ENCODE assay signal across 24 mouse cellular contexts in the genomic region with DNA sequence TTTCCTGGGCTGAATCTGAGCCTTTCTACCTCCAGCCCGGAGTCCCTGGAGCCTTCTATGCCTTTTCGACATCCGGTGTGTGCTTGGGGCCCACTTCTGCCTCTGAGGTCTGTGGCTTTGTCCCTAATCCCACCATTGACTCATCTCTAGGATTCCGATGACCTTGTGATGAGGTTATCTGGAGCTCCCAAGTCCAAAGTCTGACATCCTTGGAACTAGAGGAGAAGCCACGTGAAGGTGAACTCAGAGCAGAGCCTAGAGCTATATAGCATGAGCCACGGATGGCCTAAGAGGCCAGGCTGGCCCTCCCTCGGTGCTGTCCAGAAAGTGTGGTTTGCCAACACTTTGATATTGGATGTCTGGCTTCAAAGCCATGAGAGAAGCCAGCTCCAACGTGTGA. TPM values are rescaled to one million over a fixed set of nuclear protein-coding genes. Genes with fewer than 3 reads are reported as not detected.
DNase-seq lines count a peak whose midpoint lies in the region; TF ChIP-seq lines count a peak whose summit lies in the region.
"Had no signal": no experiment of that assay in that cellular context is flagged by ENCODE, and none has a peak within 500 bp of the region (broad histone marks: within the 10 kb centered on the region; RNA-seq: fewer than 3 reads in every experiment).

No protein-coding gene starts in this region.

- no peak overlapping the region for H3K9ac ChIP-seq in liver, adult 2 months (ENCODE audit: low read depth, low read length)
- H3K9ac ChIP-seq: embryonic facial prominence, embryonic 13.5 days; forebrain, embryonic 13.5 days; forebrain, postnatal 0 days; heart, embryonic 12.5 days; heart, embryonic 15.5 days; hindbrain, embryonic 13.5 days had no signal

- no peaks in the 10 kb centered on the region for H3K27me3 ChIP-seq in liver, adult 2 months (ENCODE audit: control insufficient read depth, insufficient read depth, low read length)
- no peaks in the 10 kb centered on the region for H3K27me3 ChIP-seq in embryonic facial prominence, embryonic 10.5 days (replicated peaks; ENCODE audit: low read depth, poor library complexity, severe bottlenecking)
- H3K27me3 ChIP-seq: embryonic facial prominence, embryonic 13.5 days; forebrain, embryonic 13.5 days; heart, embryonic 15.5 days; hindbrain, embryonic 13.5 days had no signal

- no peak overlapping the region for H3K4me3 ChIP-seq in liver, adult 2 months (ENCODE audit: insufficient read depth, low read depth, low read length)
- no peak overlapping the region for H3K4me3 ChIP-seq in brown adipose tissue, adult 24 weeks (ENCODE audit: insufficient read depth, low read depth, low read length)
- H3K4me3 ChIP-seq in embryonic facial prominence, embryonic 10.5 days = no peak overlapping the region
- H3K4me3 ChIP-seq: embryonic facial prominence, embryonic 13.5 days; erythroblast, embryonic 14.5 days; forebrain, embryonic 13.5 days; gastrocnemius, adult 2 months; heart, embryonic 12.5 days; heart, embryonic 15.5 days; hindbrain, embryonic 10.5 days; hindbrain, embryonic 13.5 days had no signal

- 21% methylated on average over 8 of the region's 8 CpGs for WGBS in liver, adult 2 months
- 71% methylated on average over 8 of the region's 8 CpGs for WGBS in embryonic facial prominence, embryonic 10.5 days

- peak overlapping the region; percentile 3; the same call in 1 of the 2 replicates for H3K27ac ChIP-seq in liver, adult 2 months (replicated peaks; ENCODE audit: insufficient read depth, low read depth, low read length)
- H3K27ac ChIP-seq in brown adipose tissue, adult 24 weeks (replicated peaks; ENCODE audit: low read depth, low read length) = peak overlapping the region; percentile 90
- 0 out of 2 replicates have a peak overlapping the region, but pooled peaks have one; percentile 15 for H3K27ac ChIP-seq in embryonic facial prominence, embryonic 10.5 days (replicated peaks)
- H3K27ac ChIP-seq: embryonic facial prominence, embryonic 13.5 days; forebrain, embryonic 13.5 days; gastrocnemius, adult 2 months; heart, embryonic 15.5 days; hindbrain, embryonic 13.5 days had no signal

- DNase-seq in liver, adult 2 months (ENCODE audit: extremely low read depth, low read depth, low spot score) = peak; percentile 69
- no peak for DNase-seq in liver
- no peak for DNase-seq in embryonic facial prominence, embryonic 10.5 days (ENCODE audit: low spot score)
- peak; percentile 60 for DNase-seq in yolk sac, embryonic 10.5 days (ENCODE audit: low spot score)
- no peak for DNase-seq in gastrocnemius, postnatal 14 days
- DNase-seq: adrenal gland, adult 8-10 months; cerebellum, adult 11 months; cerebellum, adult 2 months; cerebellum, adult 9-11 months; cerebellum, postnatal 25 days; forebrain, postnatal 0 days; gastrocnemius, adult 2 months; gastrocnemius, postnatal 25 days; heart, adult 18-20 months; heart, postnatal 10 days; heart, postnatal 36 days had no signal

- H3K36me3 ChIP-seq in liver, adult 2 months (ENCODE audit: control insufficient read depth, insufficient read depth, low read length) = no peaks in the 10 kb centered on the region
- no peaks in the 10 kb centered on the region for H3K36me3 ChIP-seq in embryonic facial prominence, embryonic 10.5 days (replicated peaks)
- H3K36me3 ChIP-seq: embryonic facial prominence, embryonic 13.5 days; heart, embryonic 12.5 days; heart, embryonic 15.5 days; hindbrain, embryonic 10.5 days; hindbrain, embryonic 13.5 days had no signal

- no peaks in the 10 kb centered on the region for H3K9me3 ChIP-seq in embryonic facial prominence, embryonic 10.5 days
- H3K9me3 ChIP-seq: embryonic facial prominence, embryonic 13.5 days; forebrain, embryonic 13.5 days; heart, embryonic 12.5 days; heart, embryonic 15.5 days; hindbrain, embryonic 10.5 days; hindbrain, embryonic 13.5 days had no signal

- no peak for TF ChIP-seq POLR2A in liver, adult 2 months (IDR thresholded peaks at IDR 0.05; ENCODE audit: extremely low read depth, insufficient read depth, low read length)

- no peak for TF ChIP-seq CTCF in liver, adult 2 months (IDR thresholded peaks at IDR 0.05; ENCODE audit: low read depth, low read length)

- peaks cover 28% of the 10 kb centered on the region for H3K4me1 ChIP-seq in liver, adult 2 months (ENCODE audit: control insufficient read depth, insufficient read depth, low read length)
- peaks cover 17% of the 10 kb centered on the region for H3K4me1 ChIP-seq in brown adipose tissue, adult 24 weeks (ENCODE audit: control insufficient read depth, insufficient read depth, insufficient read length, low read length)
- peaks cover 41% of the 10 kb centered on the region for H3K4me1 ChIP-seq in embryonic facial prominence, embryonic 10.5 days
- H3K4me1 ChIP-seq: forebrain, embryonic 13.5 days had no signal

- peaks cover 33% of the 10 kb centered on the region for H3K79me2 ChIP-seq in liver, adult 2 months (ENCODE audit: control insufficient read depth, insufficient read depth, low read length)

- intact Hi-C loops in gastrocnemius, postnatal 14 days (cut with DNase I; ENCODE audit: low total_unique reads) = no loop called here

RNA-seq across cellular contexts. Expression of a gene that starts 23.4 kb away (rescaled TPM):
- 18.8 and 20.7 TPM in 2 replicates for total RNA-seq in liver, adult 2 months (2014; rRNA removed)
- polyA plus RNA-seq in liver, adult 2 months (2012; rRNA removed) = 21.2 and 29.0 TPM in 2 replicates
- 65.5 and 118 TPM in 2 replicates for polyA plus RNA-seq in brown adipose tissue, adult 24 weeks (2012; ENCODE audit: insufficient read depth, insufficient read length, missing spikeins)
- polyA plus RNA-seq in embryonic facial prominence, embryonic 10.5 days (2016; fragmentation: Nextera tagmentation; extraction: Ambion mirVana) = 255 TPM in 2 replicates
- total RNA-seq in gastrocnemius, postnatal 14 days (2021) = 10 to 100 TPM; 27.2 to 34.0 TPM

Comparison
In these comparisons a context has a peak if more than half of its experiments do, and no peak if none do; other contexts are left out.
1. DNase-seq: peak in liver, adult 2 months (single experiment) and yolk sac, embryonic 10.5 days (single experiment); none in liver (single experiment), embryonic facial prominence, embryonic 10.5 days (single experiment) and gastrocnemius, postnatal 14 days (single experiment).
2. H3K27ac ChIP-seq: peak in every context shown above with its lines; median percentile 90 in brown adipose tissue, adult 24 weeks; 15 in embryonic facial prominence, embryonic 10.5 days; 3 in liver, adult 2 months.